Mouse (Mus musculus) erythroid progenitor cell, adult 5-6 weeks (primary cell): ENCODE measurements around the gene Endou. TPM values are rescaled to one million over a fixed set of nuclear protein-coding genes. Genes with fewer than 3 reads are reported as not detected.

Source experiments
- ATAC-seq: replicated peaks from 2 replicates; pipeline ENCODE4 v1.8.0; 2016; ENCODE audit warnings: moderate number of reproducible peaks, mild to moderate bottlenecking, moderate TSS enrichment, inconsistent platforms; ENCODE audit not compliant: poor library complexity, low FRiP score, severe bottlenecking
- total RNA-seq, 2 experiments: library from RNA; stranded (forward) in 1 of 2; stranded (reverse) in 1 of 2; fragments of 150-400 nt in 1 of 2; fragments of 186-747, 209-891 nt in 1 of 2; gene quantifications; 2 replicates each; pipeline versions ENCODE4 v1.2.3 to v1.2.4; 2015 to 2017; ENCODE audit warnings: low replicate concordance in 2 of 2

Endou gene
- total RNA-seq, 2 experiments from 2014 or later, result 3.8 TPM; not detected in 1

DNA sequence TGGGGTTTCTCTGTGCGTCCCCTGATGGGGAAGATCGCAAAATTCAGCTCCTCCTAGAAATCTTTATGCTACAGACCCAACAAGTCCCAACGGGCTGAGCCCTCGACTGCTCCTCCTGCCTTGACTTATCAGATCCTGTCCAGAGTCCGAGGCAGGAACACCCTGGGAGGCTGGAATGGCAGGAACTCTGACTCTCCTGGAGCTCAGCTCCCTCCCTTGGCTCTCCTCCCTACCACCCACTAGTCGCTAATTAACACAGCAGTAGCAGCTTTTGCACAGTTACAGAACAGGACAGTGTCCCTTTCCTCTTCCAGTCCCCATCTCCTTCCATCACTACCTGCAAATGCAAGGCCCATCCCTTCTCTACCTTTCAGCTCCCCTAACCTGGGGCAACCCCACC lies 774 bp downstream of the Endou start:
- ATAC-seq, result no peak

GRCm38 (mm10) chr15:97728804-97729203 lies 2.3 kb downstream of the Endou start:
- no peak for ATAC-seq

- no peak for ATAC-seq
Measured at GRCm38 (mm10) chr15:97728394-97728793, 2.7 kb downstream of the Endou start.

DNA sequence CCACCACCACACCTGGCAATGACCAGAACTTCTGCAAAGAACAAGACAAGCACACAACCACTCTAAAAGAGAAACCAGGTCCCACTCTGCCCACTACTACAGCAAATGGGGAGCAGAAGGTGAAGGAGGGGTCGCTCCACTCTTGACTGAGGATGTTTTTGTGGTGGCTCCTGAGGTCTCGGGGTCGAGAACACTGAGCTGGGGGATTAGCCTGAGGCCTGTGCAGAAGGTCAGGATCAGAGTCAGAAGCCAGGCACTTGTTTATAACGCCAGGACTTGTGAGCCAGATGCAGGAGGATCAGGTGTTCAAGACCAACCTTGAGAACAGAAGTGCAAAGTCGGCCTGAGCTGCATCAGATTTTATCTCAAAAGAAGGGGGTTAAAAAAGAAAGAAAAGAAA lies 3.6 kb downstream of the Endou start:
- ATAC-seq, result no peak

DNA sequence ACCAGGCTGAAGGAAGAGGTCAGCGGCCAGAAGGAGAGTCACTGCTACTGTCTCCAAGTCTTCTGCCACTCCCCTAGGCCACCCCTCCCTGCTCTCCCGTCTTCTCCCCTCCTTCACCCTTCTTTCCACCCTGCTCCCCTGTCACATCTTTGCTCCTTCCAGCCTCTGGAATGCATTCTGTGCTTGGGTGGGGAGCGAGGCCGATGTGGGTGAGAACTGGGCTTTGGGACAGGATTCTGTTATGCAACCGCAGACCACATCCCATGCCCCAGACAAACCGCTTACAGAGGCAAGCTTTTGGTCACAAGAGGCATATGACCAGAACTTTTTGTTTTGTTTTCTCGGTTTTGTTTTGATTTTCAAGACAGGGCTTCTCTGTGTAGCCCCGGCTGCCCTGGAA lies 4.1 kb downstream of the Endou start:
- ATAC-seq, result no peak

- no peak for ATAC-seq
Measured at GRCm38 (mm10) chr15:97726310-97726709, 4.8 kb downstream of the Endou start.

DNA sequence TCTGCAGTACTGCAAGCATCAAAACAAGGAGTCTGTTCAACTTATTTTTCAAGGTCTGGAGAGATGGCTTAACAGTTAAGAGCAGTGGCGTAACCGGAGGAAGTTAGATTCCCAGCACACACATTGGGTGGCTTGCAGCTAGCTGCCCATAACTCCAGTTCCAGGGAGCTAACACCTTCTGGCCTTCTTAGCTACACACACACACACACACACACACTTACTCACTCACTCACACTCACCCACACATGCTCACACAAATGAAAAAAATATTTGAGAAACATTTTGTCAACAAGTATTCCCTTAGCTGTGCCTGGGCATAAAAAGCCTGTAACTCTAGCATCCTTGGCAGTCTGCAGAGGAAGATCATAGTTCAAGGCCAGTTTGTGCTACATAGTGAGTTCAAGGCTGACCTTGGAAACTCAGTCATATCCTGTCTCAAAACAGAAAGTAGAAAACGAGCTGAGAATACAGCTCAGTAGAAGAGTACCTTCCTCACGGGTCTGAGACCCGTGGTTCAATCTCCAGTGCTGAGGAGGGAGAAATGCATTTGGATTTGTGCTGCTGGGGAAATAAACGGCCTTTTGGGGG lies 5.8 kb downstream of the Endou start:
- ATAC-seq, result no peak

DNA sequence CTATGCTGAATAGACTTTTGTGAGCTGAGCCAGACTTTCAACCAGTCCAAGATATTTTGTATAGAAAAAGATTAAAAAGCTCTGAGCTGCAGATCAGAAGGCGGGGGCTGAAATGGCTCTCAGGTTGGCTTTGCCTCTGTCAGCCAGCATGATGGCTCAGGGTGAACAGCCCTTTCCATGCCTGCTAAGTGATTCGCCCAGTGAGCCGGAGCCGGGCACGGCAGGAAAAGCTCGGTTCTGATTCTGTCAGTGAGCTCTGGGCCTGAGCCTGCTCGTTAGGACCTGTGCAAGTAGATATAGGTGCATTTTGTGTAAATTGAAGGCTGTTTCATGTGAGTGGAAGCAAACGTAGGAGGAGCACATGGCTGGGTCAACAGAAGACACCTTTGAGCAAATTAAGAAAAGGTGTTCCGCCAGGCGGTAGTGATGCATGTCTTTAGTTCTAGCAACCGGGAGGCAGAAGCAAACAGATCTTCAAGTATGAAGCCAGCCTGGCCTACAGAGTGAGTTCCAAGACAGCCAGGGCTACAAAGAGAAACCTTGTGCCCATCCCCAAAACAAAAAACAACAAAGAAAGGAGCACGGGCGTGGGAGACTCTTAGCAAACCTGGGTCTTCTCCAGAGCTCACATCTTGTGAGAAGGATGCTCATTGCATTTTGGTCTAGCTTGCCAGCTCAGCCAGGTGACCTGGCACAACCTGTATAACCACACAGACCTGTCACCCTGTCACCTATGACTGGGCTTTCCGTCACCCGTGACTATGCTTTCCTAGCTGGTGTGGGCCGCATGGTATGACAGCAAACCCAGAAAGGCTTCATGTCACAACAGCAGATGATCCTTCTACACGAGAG lies 6.6 kb downstream of the Endou start:
- no peak for ATAC-seq

DNA sequence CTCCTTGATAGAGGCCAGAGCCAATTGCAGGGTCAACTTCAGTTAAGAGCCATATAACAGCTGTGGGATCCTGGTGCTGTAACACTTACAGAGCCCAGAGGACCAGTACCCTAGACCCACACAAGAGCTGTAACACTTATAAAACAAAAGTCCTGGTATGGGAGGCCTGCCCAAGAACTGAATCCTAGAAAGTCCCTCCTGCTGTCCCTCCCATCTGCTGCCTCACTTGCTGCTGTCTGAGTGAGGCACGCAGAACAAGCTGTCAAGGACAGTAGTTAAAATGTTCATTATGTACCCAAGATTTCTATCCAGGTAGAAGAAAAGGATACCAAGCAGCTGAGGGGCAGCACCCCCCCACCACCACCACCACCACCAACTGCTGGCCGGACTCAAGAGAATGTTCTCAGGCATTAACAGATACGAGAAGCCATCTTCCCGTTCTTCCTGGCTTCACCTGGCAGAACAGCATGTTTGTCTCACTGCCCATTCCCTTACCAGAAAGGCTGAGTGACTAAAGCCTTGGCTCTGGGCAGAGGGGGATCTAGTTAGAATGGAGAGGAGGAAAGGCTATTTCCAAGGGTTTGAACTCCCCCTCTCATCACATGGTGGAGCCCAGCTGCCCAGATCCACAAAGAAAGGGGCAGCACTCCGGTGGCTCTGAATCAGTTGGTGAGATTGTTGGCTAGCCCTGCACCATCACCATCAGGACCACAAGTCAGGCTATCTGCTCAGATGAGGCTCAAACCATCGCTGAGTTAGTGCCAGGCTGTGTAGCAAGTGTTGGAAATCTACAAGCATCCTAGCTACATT lies 7.4 kb downstream of the Endou start:
- ATAC-seq, result no peak

GRCm38 (mm10) chr15:97721008-97721701 lies 10.0 kb downstream of the Endou start:
- no peak for ATAC-seq

GRCm38 (mm10) chr15:97720026-97720675 lies 11.0 kb downstream of the Endou start:
- no peak for ATAC-seq

- no peak for ATAC-seq
Measured at GRCm38 (mm10) chr15:97719494-97719893, 11.6 kb downstream of the Endou start.

DNA sequence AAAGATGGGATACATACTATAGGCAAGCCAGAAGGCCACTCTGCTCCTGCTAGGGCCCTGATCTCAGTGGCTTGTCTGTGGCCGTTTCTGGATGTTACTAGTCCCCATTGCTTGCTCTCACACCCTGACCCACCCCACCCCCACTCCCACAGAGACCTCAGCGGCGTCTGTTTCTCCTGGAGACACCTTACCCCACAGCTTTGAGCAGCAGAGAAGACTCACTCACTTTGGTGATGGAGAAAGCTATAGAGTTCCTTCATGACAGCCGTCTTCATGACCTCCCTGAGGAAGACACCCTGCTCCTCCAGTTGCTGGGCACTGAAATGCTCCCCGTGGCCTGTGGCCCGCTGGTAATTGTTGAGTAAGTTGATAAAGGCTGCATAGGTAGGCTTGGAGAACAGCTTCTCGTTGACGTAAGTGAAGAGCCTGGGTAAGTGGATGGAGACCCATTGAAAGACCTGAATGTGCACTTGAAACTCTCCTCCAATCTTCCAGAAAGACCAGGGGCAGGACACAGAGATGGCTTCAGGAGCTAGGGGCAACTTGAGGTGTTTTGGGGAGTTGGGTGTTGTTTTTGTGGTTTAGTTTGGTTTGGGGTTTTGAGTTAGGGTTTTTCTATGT lies 12.5 kb downstream of the Endou start:
- ATAC-seq, result no peak

DNA sequence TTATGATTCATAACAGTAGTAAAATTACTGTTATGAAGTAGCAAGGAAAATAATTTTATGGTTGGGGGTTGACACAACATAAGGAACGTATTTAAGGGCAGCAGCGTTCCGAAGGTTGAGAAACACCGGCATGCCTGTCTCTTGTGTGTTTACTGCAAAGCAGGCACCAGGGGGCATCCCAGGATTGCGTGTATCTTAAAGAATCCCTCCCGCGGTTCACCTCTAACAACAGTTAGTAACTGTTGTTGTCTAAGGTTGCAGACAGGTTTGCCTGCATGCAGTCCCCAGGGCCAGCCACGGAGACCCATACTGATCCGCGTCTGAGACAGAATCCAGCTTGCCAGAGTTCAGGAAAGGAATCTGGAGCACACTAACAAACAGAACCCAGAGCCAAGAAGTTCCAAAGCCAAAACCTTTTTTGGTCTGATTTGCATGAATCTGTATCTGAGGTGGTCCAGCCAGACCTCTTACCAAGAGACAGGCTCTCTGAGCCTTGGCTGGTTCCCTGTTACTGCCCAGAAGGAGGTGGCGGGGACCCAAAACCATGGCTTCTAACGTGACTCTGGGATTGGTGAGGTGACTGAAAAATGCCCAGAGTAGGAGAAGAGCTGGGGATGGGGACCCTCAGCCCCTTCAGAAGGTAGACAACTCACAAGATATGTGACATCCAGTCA lies 13.1 kb downstream of the Endou start:
- ATAC-seq, result no peak

- ATAC-seq, result no peak
Measured at GRCm38 (mm10) chr15:97716782-97717181, 14.4 kb downstream of the Endou start.

- no peak for ATAC-seq
Measured at GRCm38 (mm10) chr15:97715734-97716133, 15.4 kb downstream of the Endou start.

- ATAC-seq, result no peak
Measured at GRCm38 (mm10) chr15:97715083-97715482, 16.1 kb downstream of the Endou start.

DNA sequence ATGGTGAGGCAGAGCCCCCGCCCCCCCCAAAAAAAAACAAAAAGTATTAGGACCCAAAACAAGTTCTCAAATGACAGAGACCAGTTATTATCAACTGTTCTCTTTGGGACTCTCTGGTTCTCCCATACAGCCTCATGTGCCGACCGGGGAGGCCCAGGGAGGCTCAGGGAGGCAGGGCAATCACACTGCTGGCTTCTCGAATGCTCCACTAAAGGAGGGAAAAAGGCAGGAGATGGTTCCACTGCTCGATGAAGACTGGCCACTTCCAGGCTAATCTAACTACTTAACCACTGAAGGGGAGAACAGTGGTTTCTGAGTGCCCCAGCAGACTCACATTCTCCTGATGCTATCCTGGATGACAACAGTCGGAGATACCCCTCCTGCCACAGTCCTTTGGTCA lies 18.6 kb downstream of the Endou start:
- ATAC-seq, result no peak

- no peak for ATAC-seq
Measured at GRCm38 (mm10) chr15:97710906-97711305, 20.2 kb downstream of the Endou start.
